Mouse (Mus musculus) liver, embryonic 14.5 days (tissue): ENCODE results near the gene Mrpl2. TPM values are rescaled to one million over a fixed set of nuclear protein-coding genes. Genes with fewer than 3 reads are reported as not detected.
A peak's percentile ranks its signal among the peaks of the same experiment; 100 is the strongest.

ENCODE experiments used
- ATAC-seq: fragments of 200-750 bp; cut with Nextera tagmentation; 2 replicates; pipeline ENCODE4 v1.8.0; 2017; ENCODE audit warnings: moderate number of reproducible peaks, mild to moderate bottlenecking, moderate library complexity; ENCODE audit not compliant: insufficient read depth
- DNase-seq, 3 experiments: peaks; one replicate each; pipeline ENCODE4 v3.0.0-alpha.2; 2012 to 2013; ENCODE audit warnings: low read depth in 3 of 3, low spot score in 3 of 3
- H3K27ac ChIP-seq: fragments of 300-500 bp; sonication (generic); 2 replicates; pipeline ENCODE4 v1.5.1; 2014; ENCODE audit warnings: moderate library complexity, mild to moderate bottlenecking, control low read depth, inconsistent platforms
- H3K27me3 ChIP-seq: fragments of 300-500 bp; sonication (generic); 2 replicates; pipeline ENCODE4 v1.6.1; 2014; ENCODE audit warnings: mild to moderate bottlenecking, low read length, moderate library complexity; ENCODE audit not compliant: control insufficient read depth, insufficient read depth
- H3K36me3 ChIP-seq: fragments of 300-500 bp; sonication (generic); replicated peaks from 2 replicates; pipeline ENCODE4 v1.6.1; 2014; ENCODE audit warnings: low read depth; ENCODE audit not compliant: control insufficient read depth, insufficient read depth
- H3K4me1 ChIP-seq, 2 experiments: fragments of 200-500 bp in 1 of 2; fragments of 300-500 bp in 1 of 2; sonication (generic) in 1 of 2; replicated peaks; 2 replicates each; pipeline ENCODE4 v1.6.1; 2012 to 2014; ENCODE audit warnings: antibody characterized with exemption in 1 of 2, inconsistent platforms in 1 of 2, low read length in 1 of 2; ENCODE audit not compliant: control insufficient read depth in 2 of 2, insufficient read depth in 2 of 2
- H3K4me2 ChIP-seq: fragments of 300-500 bp; sonication (generic); 2 replicates; pipeline ENCODE4 v1.6.1; 2014; ENCODE audit warnings: low read depth, mild to moderate bottlenecking, control low read depth, moderate library complexity
- H3K4me3 ChIP-seq, 2 experiments: fragments of 200-500 bp in 1 of 2; fragments of 300-500 bp in 1 of 2; sonication (generic) in 1 of 2; 2 replicates each; pipeline ENCODE4 v1.5.1; 2012 to 2014; ENCODE audit warnings: low read depth in 2 of 2, low read length in 2 of 2, mild to moderate bottlenecking in 2 of 2, control low read depth in 1 of 2, inconsistent platforms in 1 of 2, moderate library complexity in 1 of 2; ENCODE audit not compliant: insufficient read depth in 1 of 2
- H3K9ac ChIP-seq: fragments of 300-500 bp; sonication (generic); replicated peaks from 2 replicates; pipeline ENCODE4 v1.6.1; 2014; ENCODE audit warnings: mild to moderate bottlenecking, control low read depth, moderate library complexity
- H3K9me3 ChIP-seq: fragments of 300-500 bp; sonication (generic); 2 replicates; pipeline ENCODE4 v1.6.1; 2016; ENCODE audit warnings: low read length, mixed read lengths; ENCODE audit not compliant: control insufficient read depth
- CTCF ChIP-seq: IDR thresholded peaks from 2 replicates; pipeline ENCODE4 v1.5.1; 2016; ENCODE audit warnings: antibody characterized with exemption, low read depth, control low read depth
- EP300 ChIP-seq: IDR thresholded peaks from 2 replicates; pipeline ENCODE4 v1.6.1; 2016; ENCODE audit warnings: antibody characterized with exemption, low read depth
- WGBS: fragments of 180-500 bp; shearing (Covaris S2); extraction: QIAGEN DNeasy Blood & Tissue Kit; methylation state at CpG from one replicate; pipeline ENCODE4 v1.1.7; 2014; ENCODE audit not compliant: insufficient replicate concordance; 5-methylcytosine and 5-hydroxymethylcytosine counted together
- polyA plus RNA-seq, 2 experiments: library from polyadenylated mRNA; depleted of rRNA in 1 of 2; stranded (reverse) in 1 of 2; unstranded in 1 of 2; fragments of >200 nt; fragmentation: Nextera tagmentation in 1 of 2; extraction: Ambion mirVana in 1 of 2; gene quantifications; 2 replicates each; pipeline versions ENCODE4 v1.2.1 to v1.2.3; 2012 to 2014

Mrpl2 gene
- polyA plus RNA-seq, 2 experiments, result 36.1 to 84.6 TPM

- peak in 1 of 3 experiments; percentile 22 for DNase-seq
- peaks cover 12 to 19% of the 10 kb centered on the region in 2 experiments for H3K4me1 ChIP-seq
- H3K9me3 ChIP-seq, result no peaks in the 10 kb centered on the region
- 9% methylated on average over 11 of the region's 11 CpGs for WGBS
- H3K4me3 ChIP-seq, result peak overlapping the region; percentile 85 to 88
- H3K27me3 ChIP-seq, result no peaks in the 10 kb centered on the region
- H3K4me2 ChIP-seq, result peak overlapping the region; percentile 99
- peak overlapping the region; percentile 46 for H3K9ac ChIP-seq
- no peak for TF ChIP-seq CTCF
- no peak for TF ChIP-seq EP300
- H3K27ac ChIP-seq, result peak overlapping the region; percentile 65
- H3K36me3 ChIP-seq, result no peaks in the 10 kb centered on the region; the same call in 1 of the 2 replicates
- ATAC-seq, result no peak
Observed at GRCm38 (mm10) chr17:46644916-46645475, 1.0 kb upstream of the Mrpl2 start.

- Histone ChIP-seq H3K4me2 (peak overlapping the region; percentile 99), H3K4me1 (peaks cover 17 to 27% of the 10 kb centered on the region in 2 experiments), H3K36me3 (no peaks in the 10 kb centered on the region; the same call in 1 of the 2 replicates), H3K9ac (peak overlapping the region; percentile 71), H3K27me3 (no peaks in the 10 kb centered on the region), H3K27ac (peak overlapping the region; percentile 35), H3K9me3 (no peaks in the 10 kb centered on the region), H3K4me3 (peak overlapping the region; percentile 88 to 95)
- TF ChIP-seq CTCF (no peak), EP300 (no peak)
- ATAC-seq (peak; percentile 45; the same call in 1 of the 2 replicates), DNase-seq (no peak)
- under 1% methylated on average over 19 of the region's 19 CpGs for WGBS
Observed at GRCm38 (mm10) chr17:46646322-46646662, 263 bp downstream of the Mrpl2 start.

- Histone ChIP-seq H3K9ac (no peak overlapping the region), H3K27me3 (no peaks in the 10 kb centered on the region), H3K9me3 (no peaks in the 10 kb centered on the region), H3K27ac (no peak overlapping the region), H3K4me1 (peaks cover 22 to 33% of the 10 kb centered on the region in 2 experiments), H3K4me2 (peak overlapping the region; percentile 99), H3K4me3 (peak overlapping the region in 1 of 2 experiments; percentile 88; a peak in 2 of 4 replicates), H3K36me3 (no peaks in the 10 kb centered on the region; the same call in 1 of the 2 replicates)
- no peak for ATAC-seq
- no peak for DNase-seq
- WGBS, result 78% methylated on average over 7 of the region's 7 CpGs
- no peak for TF ChIP-seq EP300
- no peak for TF ChIP-seq CTCF
Observed at GRCm38 (mm10) chr17:46647279-46647678, 1.2 kb downstream of the Mrpl2 start.

- WGBS, result 87% methylated on average over 9 of the region's 9 CpGs
- no peak for ATAC-seq
- Histone ChIP-seq H3K9me3 (no peaks in the 10 kb centered on the region), H3K36me3 (no peaks in the 10 kb centered on the region; the same call in 1 of the 2 replicates), H3K27ac (no peak overlapping the region), H3K4me1 (peaks cover 22 to 33% of the 10 kb centered on the region in 2 experiments), H3K9ac (no peak overlapping the region), H3K27me3 (no peaks in the 10 kb centered on the region), H3K4me3 (no peak overlapping the region), H3K4me2 (no peak overlapping the region)
- no peak for DNase-seq
- no peak for TF ChIP-seq EP300
- TF ChIP-seq CTCF, result no peak
Observed at GRCm38 (mm10) chr17:46648436-46648835, 2.4 kb downstream of the Mrpl2 start.

DNA sequence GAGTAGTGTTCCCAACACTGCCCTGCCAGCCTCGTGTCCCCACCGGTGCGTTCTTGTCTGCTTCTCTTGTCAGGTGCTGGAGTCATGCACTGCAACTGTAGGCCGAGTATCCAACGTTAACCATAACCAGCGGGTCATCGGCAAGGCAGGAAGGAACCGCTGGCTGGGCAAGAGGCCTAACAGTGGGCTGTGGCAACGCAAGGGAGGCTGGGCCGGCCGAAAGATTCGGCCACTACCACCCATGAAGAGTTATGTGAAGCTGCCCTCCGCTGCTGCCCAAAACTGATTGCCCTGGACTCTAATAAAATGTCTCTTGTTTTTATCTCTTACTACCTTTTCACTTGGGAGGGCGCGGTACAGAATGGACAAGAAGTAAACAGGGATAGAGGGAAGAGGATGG, 3.8 kb downstream of the Mrpl2 start:
- DNase-seq (no peak), ATAC-seq (no peak)
- H3K27me3 ChIP-seq, result no peaks in the 10 kb centered on the region
- no peaks in the 10 kb centered on the region; the same call in none of the 2 replicates for H3K36me3 ChIP-seq
- peak overlapping the region; percentile 55 to 63 for H3K4me3 ChIP-seq
- peak overlapping the region; percentile 62 for H3K9ac ChIP-seq
- 28% methylated on average over 15 of the region's 15 CpGs for WGBS
- H3K4me2 ChIP-seq, result peak overlapping the region; percentile 90
- peaks cover 22 to 31% of the 10 kb centered on the region in 2 experiments for H3K4me1 ChIP-seq
- H3K27ac ChIP-seq, result peak overlapping the region; percentile 23
- H3K9me3 ChIP-seq, result no peaks in the 10 kb centered on the region
- TF ChIP-seq CTCF, result no peak
- TF ChIP-seq EP300, result no peak
